Mouse (Mus musculus): ENCODE measurements around the gene Mpc1. TPM values are rescaled to one million over a fixed set of nuclear protein-coding genes. Genes with fewer than 3 reads are reported as not detected.
A peak's percentile ranks its signal among the peaks of the same experiment; 100 is the strongest.
"Not testable (repeated sequence)": the region's sequence is repeated elsewhere in the genome, so short reads cannot be mapped to it uniquely, and the experiment has no call there.

The Mpc1 gene
- polyA plus RNA-seq, 1 experiment from 2014 or later = 87.9 TPM

- no peak overlapping the region for H3K4me2 ChIP-seq (ENCODE audit: low read depth, low read length, severe bottlenecking)
- no peaks in the 10 kb centered on the region for H3K9me3 ChIP-seq (ENCODE audit: control insufficient read depth, low read length)
- H3K4me3 ChIP-seq (ENCODE audit: low read depth, low read length) = no peak overlapping the region
- WGBS = 93% methylated on average over 11 of the region's 11 CpGs
- no peak overlapping the region for H3K27ac ChIP-seq (ENCODE audit: low read depth, low read length)
- H3K4me1 ChIP-seq (replicated peaks; ENCODE audit: control insufficient read depth, insufficient read depth, low read length) = no peaks in the 10 kb centered on the region
- no peak overlapping the region for H3K9ac ChIP-seq (ENCODE audit: low read length)
- H3K36me3 ChIP-seq (ENCODE audit: control insufficient read depth, insufficient read depth, low read length) = no peaks in the 10 kb centered on the region
- ATAC-seq (replicated peaks; ENCODE audit: low FRiP score) (no peak), DNase-seq (ENCODE audit: low spot score) (no peak)
- no peaks in the 10 kb centered on the region for H3K27me3 ChIP-seq (ENCODE audit: control insufficient read depth, insufficient read depth, low read length)
Measured at GRCm38 (mm10) chr17:8242186-8242585, 40.5 kb upstream of the Mpc1 start.

GRCm38 (mm10) chr17:8244124-8244523 lies 38.6 kb upstream of the Mpc1 start:
- H3K36me3 ChIP-seq (ENCODE audit: control insufficient read depth, insufficient read depth, low read length) = no peaks in the 10 kb centered on the region
- no peak for ATAC-seq (replicated peaks; ENCODE audit: low FRiP score)

GRCm38 (mm10) chr17:8246102-8246754 lies 36.5 kb upstream of the Mpc1 start:
- no peak overlapping the region for H3K9ac ChIP-seq (ENCODE audit: low read length)
- H3K4me2 ChIP-seq (ENCODE audit: low read depth, low read length, severe bottlenecking) = no peak overlapping the region
- no peak overlapping the region for H3K27ac ChIP-seq (ENCODE audit: low read depth, low read length)
- H3K9me3 ChIP-seq (ENCODE audit: control insufficient read depth, low read length) = no peaks in the 10 kb centered on the region
- no peaks in the 10 kb centered on the region for H3K36me3 ChIP-seq (ENCODE audit: control insufficient read depth, insufficient read depth, low read length)
- no peak for ATAC-seq (replicated peaks; ENCODE audit: low FRiP score)
- no peaks in the 10 kb centered on the region for H3K27me3 ChIP-seq (ENCODE audit: control insufficient read depth, insufficient read depth, low read length)
- H3K4me3 ChIP-seq (ENCODE audit: low read depth, low read length) = no peak overlapping the region
- 78% methylated on average over 4 of the region's 4 CpGs for WGBS
- DNase-seq (ENCODE audit: low spot score) = no peak
- H3K4me1 ChIP-seq (replicated peaks; ENCODE audit: control insufficient read depth, insufficient read depth, low read length) = no peaks in the 10 kb centered on the region

More at GRCm38 (mm10) chr17:8244124-8244523, 38.6 kb upstream of the Mpc1 start:
- Histone ChIP-seq H3K4me1 (replicated peaks; ENCODE audit: control insufficient read depth, insufficient read depth, low read length) (no peaks in the 10 kb centered on the region), H3K27ac (ENCODE audit: low read depth, low read length) (no peak overlapping the region), H3K4me3 (ENCODE audit: low read depth, low read length) (no peak overlapping the region), H3K9me3 (ENCODE audit: control insufficient read depth, low read length) (no peaks in the 10 kb centered on the region), H3K4me2 (ENCODE audit: low read depth, low read length, severe bottlenecking) (no peak overlapping the region), H3K9ac (ENCODE audit: low read length) (no peak overlapping the region), H3K27me3 (ENCODE audit: control insufficient read depth, insufficient read depth, low read length) (no peaks in the 10 kb centered on the region)
- no peak for DNase-seq (ENCODE audit: low spot score)
- 91% methylated on average over 2 of the region's 2 CpGs for WGBS

GRCm38 (mm10) chr17:8251704-8252103 lies 31.0 kb upstream of the Mpc1 start:
- no peaks in the 10 kb centered on the region for H3K9me3 ChIP-seq (ENCODE audit: control insufficient read depth, low read length)
- DNase-seq (ENCODE audit: low spot score) = no peak
- H3K4me1 ChIP-seq (replicated peaks; ENCODE audit: control insufficient read depth, insufficient read depth, low read length) = no peaks in the 10 kb centered on the region
- no peak overlapping the region for H3K27ac ChIP-seq (ENCODE audit: low read depth, low read length)
- H3K4me3 ChIP-seq (ENCODE audit: low read depth, low read length) = no peak overlapping the region
- no peak for ATAC-seq (replicated peaks; ENCODE audit: low FRiP score)
- no peaks in the 10 kb centered on the region for H3K36me3 ChIP-seq (ENCODE audit: control insufficient read depth, insufficient read depth, low read length)
- no peak overlapping the region for H3K9ac ChIP-seq (ENCODE audit: low read length)
- WGBS = 89% methylated on average over 7 of the region's 7 CpGs
- no peaks in the 10 kb centered on the region for H3K27me3 ChIP-seq (ENCODE audit: control insufficient read depth, insufficient read depth, low read length)
- H3K4me2 ChIP-seq (ENCODE audit: low read depth, low read length, severe bottlenecking) = no peak overlapping the region

- H3K4me2 ChIP-seq (ENCODE audit: low read depth, low read length, severe bottlenecking) = no peak overlapping the region
- ATAC-seq (replicated peaks; ENCODE audit: low FRiP score) = no peak
Measured at GRCm38 (mm10) chr17:8254268-8254667, 28.4 kb upstream of the Mpc1 start.

GRCm38 (mm10) chr17:8254914-8255313 lies 27.8 kb upstream of the Mpc1 start:
- H3K27ac ChIP-seq (ENCODE audit: low read depth, low read length) = no peak overlapping the region
- 70% methylated on average over 3 of the region's 3 CpGs for WGBS
- ATAC-seq (replicated peaks; ENCODE audit: low FRiP score) (no peak), DNase-seq (ENCODE audit: low spot score) (no peak)
- H3K36me3 ChIP-seq (ENCODE audit: control insufficient read depth, insufficient read depth, low read length) = no peaks in the 10 kb centered on the region
- no peak overlapping the region for H3K4me3 ChIP-seq (ENCODE audit: low read depth, low read length)
- no peak overlapping the region for H3K9ac ChIP-seq (ENCODE audit: low read length)
- H3K4me1 ChIP-seq (replicated peaks; ENCODE audit: control insufficient read depth, insufficient read depth, low read length) = no peaks in the 10 kb centered on the region
- H3K27me3 ChIP-seq (ENCODE audit: control insufficient read depth, insufficient read depth, low read length) = no peaks in the 10 kb centered on the region
- no peaks in the 10 kb centered on the region for H3K9me3 ChIP-seq (ENCODE audit: control insufficient read depth, low read length)
- H3K4me2 ChIP-seq (ENCODE audit: low read depth, low read length, severe bottlenecking) = no peak overlapping the region

More at GRCm38 (mm10) chr17:8254268-8254667, 28.4 kb upstream of the Mpc1 start:
- Histone ChIP-seq H3K27me3 (ENCODE audit: control insufficient read depth, insufficient read depth, low read length) (no peaks in the 10 kb centered on the region), H3K27ac (ENCODE audit: low read depth, low read length) (no peak overlapping the region), H3K4me3 (ENCODE audit: low read depth, low read length) (no peak overlapping the region), H3K4me1 (replicated peaks; ENCODE audit: control insufficient read depth, insufficient read depth, low read length) (no peaks in the 10 kb centered on the region), H3K9ac (ENCODE audit: low read length) (no peak overlapping the region), H3K9me3 (ENCODE audit: control insufficient read depth, low read length) (no peaks in the 10 kb centered on the region), H3K36me3 (ENCODE audit: control insufficient read depth, insufficient read depth, low read length) (no peaks in the 10 kb centered on the region)
- DNase-seq (ENCODE audit: low spot score) = no peak

GRCm38 (mm10) chr17:8255583-8255982 lies 27.1 kb upstream of the Mpc1 start:
- ATAC-seq (replicated peaks; ENCODE audit: low FRiP score) (no peak), DNase-seq (ENCODE audit: low spot score) (no peak)
- H3K27me3 ChIP-seq (ENCODE audit: control insufficient read depth, insufficient read depth, low read length) = no peaks in the 10 kb centered on the region
- WGBS = 87% methylated on average over 6 of the region's 6 CpGs
- H3K9me3 ChIP-seq (ENCODE audit: control insufficient read depth, low read length) = no peaks in the 10 kb centered on the region
- H3K27ac ChIP-seq (ENCODE audit: low read depth, low read length) = no peak overlapping the region
- no peak overlapping the region for H3K4me2 ChIP-seq (ENCODE audit: low read depth, low read length, severe bottlenecking)
- H3K36me3 ChIP-seq (ENCODE audit: control insufficient read depth, insufficient read depth, low read length) = no peaks in the 10 kb centered on the region
- H3K4me3 ChIP-seq (ENCODE audit: low read depth, low read length) = no peak overlapping the region
- H3K9ac ChIP-seq (ENCODE audit: low read length) = no peak overlapping the region
- no peaks in the 10 kb centered on the region for H3K4me1 ChIP-seq (replicated peaks; ENCODE audit: control insufficient read depth, insufficient read depth, low read length)

- Histone ChIP-seq H3K27ac (ENCODE audit: low read depth, low read length) (no peak overlapping the region), H3K4me2 (ENCODE audit: low read depth, low read length, severe bottlenecking) (no peak overlapping the region), H3K9me3 (ENCODE audit: control insufficient read depth, low read length) (no peaks in the 10 kb centered on the region), H3K4me3 (ENCODE audit: low read depth, low read length) (no peak overlapping the region), H3K4me1 (replicated peaks; ENCODE audit: control insufficient read depth, insufficient read depth, low read length) (no peaks in the 10 kb centered on the region), H3K27me3 (ENCODE audit: control insufficient read depth, insufficient read depth, low read length) (no peaks in the 10 kb centered on the region), H3K36me3 (ENCODE audit: control insufficient read depth, insufficient read depth, low read length) (no peaks in the 10 kb centered on the region), H3K9ac (ENCODE audit: low read length) (no peak overlapping the region)
- DNase-seq (ENCODE audit: low spot score) (no peak), ATAC-seq (replicated peaks; ENCODE audit: low FRiP score) (no peak)
- 79% methylated on average over 8 of the region's 8 CpGs for WGBS
Measured at GRCm38 (mm10) chr17:8256982-8257381, 25.7 kb upstream of the Mpc1 start.

- ATAC-seq (replicated peaks; ENCODE audit: low FRiP score); H3K27me3 ChIP-seq (ENCODE audit: control insufficient read depth, insufficient read depth, low read length); H3K9me3 ChIP-seq (ENCODE audit: control insufficient read depth, low read length); H3K36me3 ChIP-seq (ENCODE audit: control insufficient read depth, insufficient read depth, low read length); H3K4me2 ChIP-seq (ENCODE audit: low read depth, low read length, severe bottlenecking); H3K4me3 ChIP-seq (ENCODE audit: low read depth, low read length); H3K9ac ChIP-seq (ENCODE audit: low read length); H3K27ac ChIP-seq (ENCODE audit: low read depth, low read length); H3K4me1 ChIP-seq (replicated peaks; ENCODE audit: control insufficient read depth, insufficient read depth, low read length): not testable (repeated sequence)
- peak; percentile 48 for DNase-seq (ENCODE audit: low spot score)
- WGBS = 17% methylated on average over 7 of the region's 7 CpGs
Measured at GRCm38 (mm10) chr17:8264638-8265037, 18.1 kb upstream of the Mpc1 start.
